Mouse (Mus musculus) adrenal gland, adult 2 months (tissue): ENCODE measurements around the gene Wwp2. TPM values are rescaled to one million over a fixed set of nuclear protein-coding genes. Genes with fewer than 3 reads are reported as not detected.

Experiments
- DNase-seq: peaks from one replicate; pipeline ENCODE4 v3.0.0; 2021
- long read RNA-seq: library from polyadenylated mRNA; stranded (forward); transcript quantifications from one replicate; pipeline ENCODE4 v2.0.0, GENCODE M21; 2021
- polyA plus RNA-seq: library from polyadenylated mRNA; depleted of rRNA; stranded (reverse); fragments of >200 nt; gene quantifications from 2 replicates; pipeline ENCODE4 v1.2.3, GENCODE M21; 2012; rRNA removed
- total RNA-seq, 2 experiments: library from RNA; stranded (reverse); gene quantifications; 2 replicates each; pipeline ENCODE4 v1.2.3; 2021

Gene Wwp2
- 10 to 100 TPM; 30.8 to 34.5 TPM for total RNA-seq
- 20.3 and 22.2 TPM in 2 replicates for polyA plus RNA-seq
- long read RNA-seq, full-length matches to known transcripts = 18 of 25 reads
- long read RNA-seq, partial matches to known transcripts = 7 of 25 reads
- long read RNA-seq, other reads (novel, unspliced or antisense) = 0 of 25 reads

DNA sequence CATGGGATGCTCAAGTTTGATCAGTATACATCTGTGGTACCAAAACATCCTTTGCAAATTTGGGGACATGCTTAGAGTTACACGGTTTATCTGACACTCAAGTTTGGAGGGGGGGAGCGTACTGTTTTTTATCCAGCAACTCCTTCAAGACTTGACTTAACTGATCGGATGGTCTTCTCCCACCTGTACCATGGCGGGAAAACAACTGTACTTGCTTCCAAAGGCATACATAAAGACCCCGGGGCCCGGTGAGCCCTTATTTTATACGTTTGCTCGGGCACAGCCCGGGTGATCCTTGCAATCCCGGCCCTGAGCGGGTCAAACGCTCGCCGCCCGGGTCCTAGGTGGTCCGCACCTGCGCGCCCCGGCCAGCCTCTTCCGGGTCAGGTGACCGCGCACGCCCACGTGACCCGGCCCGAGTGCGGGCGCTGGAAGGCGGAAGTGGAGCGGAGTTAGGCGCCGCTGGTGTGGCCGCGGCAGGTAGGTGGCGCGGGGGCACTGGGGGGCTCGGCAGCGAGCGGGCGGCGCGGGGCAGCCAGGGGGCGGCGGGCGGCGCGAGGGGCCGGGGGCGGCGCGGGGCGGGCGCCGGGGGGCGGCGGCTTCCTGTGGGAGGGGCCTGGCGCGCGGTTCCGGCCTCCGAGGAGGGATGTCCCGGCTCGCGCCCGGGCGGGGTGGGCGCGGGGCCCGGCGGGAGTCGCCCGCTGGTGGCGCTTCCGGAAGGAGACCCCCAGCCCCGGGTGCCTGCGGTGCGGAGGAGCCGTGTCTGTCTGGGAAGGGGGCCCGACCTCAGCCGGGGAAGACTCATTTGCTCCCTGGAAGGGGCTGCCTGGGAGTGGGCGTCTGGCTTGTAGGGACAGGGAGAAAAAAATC, at the start of gene Wwp2:
Gene Wwp2 (plus strand): TSS at position 404 of the 870 bp plus-strand sequence.
- peak; percentile 85 for DNase-seq

GRCm38 (mm10) chr8:107386642-107387041, 49.5 kb upstream of the Wwp2 start:
- no peak for DNase-seq

GRCm38 (mm10) chr8:107387861-107388260, 48.3 kb upstream of the Wwp2 start:
- peak; percentile 62 for DNase-seq

- DNase-seq = peak; percentile 92
Observed at GRCm38 (mm10) chr8:107389557-107389956, 46.6 kb upstream of the Wwp2 start.

GRCm38 (mm10) chr8:107390476-107391135, 45.6 kb upstream of the Wwp2 start:
- DNase-seq = no peak

- no peak for DNase-seq
Observed at GRCm38 (mm10) chr8:107391136-107391516, 45.0 kb upstream of the Wwp2 start.

GRCm38 (mm10) chr8:107395397-107395796, 40.8 kb upstream of the Wwp2 start:
- no peak for DNase-seq

- peak; percentile 50 for DNase-seq
Observed at GRCm38 (mm10) chr8:107396106-107396670, 40.0 kb upstream of the Wwp2 start.

- DNase-seq = no peak
Observed at GRCm38 (mm10) chr8:107397665-107398064, 38.5 kb upstream of the Wwp2 start.

DNA sequence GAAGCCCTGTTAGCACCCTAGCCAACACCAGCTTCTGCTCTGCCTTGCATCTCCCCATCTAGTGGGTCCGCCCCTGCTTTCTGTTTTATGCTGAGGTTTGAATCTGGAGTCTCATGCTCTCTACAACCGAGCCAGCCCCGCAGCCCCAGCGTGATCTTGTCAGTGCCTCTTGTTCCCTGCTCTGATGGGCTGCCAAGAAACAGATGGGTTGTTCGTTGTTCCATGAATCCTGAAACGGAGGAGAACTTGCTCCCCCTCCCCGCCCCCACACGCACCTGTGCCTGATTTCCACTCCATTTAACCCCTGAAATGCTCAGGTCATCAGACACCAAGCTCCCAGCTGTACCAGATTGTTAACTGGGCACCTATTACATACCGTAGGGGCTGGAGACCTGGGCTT, 36.7 kb upstream of the Wwp2 start:
- DNase-seq = no peak

DNA sequence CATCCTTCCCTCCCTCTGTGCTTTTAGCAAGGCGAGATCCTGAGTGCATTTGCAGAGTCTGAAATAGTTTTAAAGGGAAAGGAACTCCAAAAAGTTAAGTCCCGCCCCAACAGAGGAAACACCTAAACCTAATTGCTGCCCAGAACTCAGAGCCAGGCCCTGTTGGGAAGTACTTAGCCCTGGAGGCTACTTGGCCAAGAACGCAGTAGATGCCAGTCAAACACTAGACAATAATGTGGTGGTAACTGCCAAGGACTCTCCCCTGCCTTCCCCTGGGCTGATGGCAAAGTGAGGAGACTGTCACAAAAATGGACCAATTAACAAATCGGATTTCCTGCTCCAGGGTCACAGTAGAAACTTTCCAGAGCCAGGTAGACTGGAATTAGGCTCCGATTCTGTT, 34.3 kb upstream of the Wwp2 start:
- no peak for DNase-seq

GRCm38 (mm10) chr8:107403038-107403781, 33.0 kb upstream of the Wwp2 start, which contains the start of gene Nqo1:
Nqo1 (minus strand) TSS chr8:107403206.
- DNase-seq = peak; percentile 88

GRCm38 (mm10) chr8:107404057-107404456, 32.1 kb upstream of the Wwp2 start:
- no peak for DNase-seq

GRCm38 (mm10) chr8:107405935-107406334, 30.2 kb upstream of the Wwp2 start:
- no peak for DNase-seq

- no peak for DNase-seq
Observed at GRCm38 (mm10) chr8:107411391-107411790, 24.8 kb upstream of the Wwp2 start.

GRCm38 (mm10) chr8:107412552-107412951, 23.6 kb upstream of the Wwp2 start:
- no peak for DNase-seq

DNA sequence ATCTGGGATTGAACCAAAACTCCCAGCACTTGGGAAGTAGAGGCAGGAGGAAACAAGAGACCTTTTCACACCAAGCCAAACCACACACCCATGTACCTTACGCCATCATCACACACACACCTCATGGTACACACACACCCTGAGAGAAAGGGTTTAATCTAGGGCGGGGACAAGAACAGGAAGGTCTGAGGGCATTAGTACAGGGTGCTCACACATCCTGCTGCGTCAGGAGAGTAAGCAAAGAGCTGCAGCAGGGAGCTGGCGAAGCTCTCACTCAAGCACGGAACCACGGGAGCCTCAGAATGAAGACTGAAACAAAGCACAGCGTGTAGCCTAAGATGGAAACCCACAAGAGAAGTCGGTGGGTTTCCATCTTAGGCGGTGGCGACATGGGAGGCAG, 22.3 kb upstream of the Wwp2 start:
- DNase-seq = no peak

DNA sequence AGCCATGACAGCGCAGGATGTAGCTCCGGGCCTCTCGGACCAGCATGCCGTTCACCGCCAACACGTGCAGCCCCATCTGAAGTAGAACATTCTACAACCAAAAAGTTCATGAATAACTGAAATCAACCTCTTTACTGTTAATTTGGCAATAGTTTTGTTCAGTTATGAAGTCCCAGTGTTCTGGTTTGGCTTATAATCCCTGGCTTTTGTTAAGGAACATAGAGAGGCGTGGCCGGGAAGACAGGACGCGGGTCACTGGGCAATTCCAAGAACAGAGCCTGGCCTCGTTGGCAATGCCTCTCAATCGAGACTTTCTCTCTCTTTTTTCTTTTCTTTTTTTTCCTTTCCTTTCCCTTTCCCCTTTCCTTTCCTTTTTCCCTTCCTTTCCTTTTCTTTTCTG, 19.2 kb upstream of the Wwp2 start:
- no peak for DNase-seq

- peak; percentile 9 for DNase-seq
Observed at GRCm38 (mm10) chr8:107424176-107424575, 12.0 kb upstream of the Wwp2 start.

DNA sequence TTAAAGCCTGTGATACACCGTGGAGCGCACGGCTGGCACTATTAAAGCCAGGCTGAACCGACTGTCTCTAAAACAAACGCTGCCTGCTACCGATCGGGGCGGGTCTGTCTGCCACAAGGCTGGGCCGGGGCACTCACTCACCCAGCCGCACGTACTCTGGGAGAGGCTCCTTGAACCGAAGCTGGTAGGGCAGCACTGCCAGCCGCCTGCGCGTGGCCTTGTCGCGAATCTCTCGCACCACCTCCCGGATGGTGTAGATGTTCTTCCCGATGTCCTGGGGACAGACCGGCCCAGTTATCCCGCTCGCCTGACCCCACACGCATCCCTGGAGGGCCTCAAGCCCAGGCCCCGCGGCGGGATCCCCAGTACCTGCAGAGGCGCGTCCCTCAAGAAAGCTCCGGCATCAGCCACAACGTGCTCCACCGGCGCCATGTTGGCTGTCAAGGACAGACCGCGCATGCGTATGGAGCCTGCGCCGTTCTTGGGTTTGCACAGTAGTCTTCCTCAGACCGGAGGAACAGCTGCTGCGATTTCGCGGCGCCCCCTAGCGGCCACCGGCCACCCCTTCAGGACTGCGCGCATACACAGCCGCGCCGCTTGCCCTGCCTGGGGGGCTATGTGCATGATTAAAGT, 11.5 kb upstream of the Wwp2 start, which contains the start of gene Nob1:
Gene Nob1 (minus strand): TSS at position 455 of the 633 bp plus-strand sequence.
- DNase-seq = peak; percentile 98

GRCm38 (mm10) chr8:107425230-107425597, 11.0 kb upstream of the Wwp2 start:
- no peak for DNase-seq
